Comparison of ENCODE assay signal across 14 mouse cellular contexts in the genomic region with DNA sequence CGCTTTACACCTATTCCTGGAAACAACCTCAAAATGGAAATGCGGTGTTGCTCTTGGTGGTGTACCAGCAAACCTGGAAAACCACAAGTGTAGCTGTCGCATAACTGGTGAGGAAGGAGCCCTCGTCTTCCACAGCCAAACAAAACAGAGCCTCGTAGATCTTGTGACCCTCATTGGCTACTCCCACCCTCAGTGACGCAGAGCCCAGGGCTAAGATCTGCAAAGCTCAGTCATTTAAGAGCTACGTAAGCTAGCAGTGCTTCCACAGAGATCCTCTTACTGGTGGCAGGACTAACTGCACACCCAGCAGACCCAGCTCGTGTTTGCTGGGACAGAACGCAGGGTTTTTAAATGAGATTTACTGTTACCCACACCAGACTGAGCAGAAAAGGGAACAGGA.
DNase-seq lines count a peak whose midpoint lies in the region; ATAC-seq lines count a peak whose summit lies in the region.
"Had no signal": no experiment of that assay in that cellular context is flagged by ENCODE, and none has a peak within 500 bp of the region (broad histone marks: within the 10 kb centered on the region; RNA-seq: fewer than 3 reads in every experiment).

No protein-coding gene starts in this region.

- H3K9me3 ChIP-seq in heart, embryonic 12.5 days (replicated peaks) = no peaks in the 10 kb centered on the region
- no peaks in the 10 kb centered on the region for H3K9me3 ChIP-seq in neural tube, embryonic 15.5 days (replicated peaks)
- H3K9me3 ChIP-seq: forebrain, embryonic 10.5 days; midbrain, embryonic 13.5 days; neural tube, embryonic 13.5 days had no signal

- no peak for ATAC-seq in heart, embryonic 12.5 days (ENCODE audit: insufficient number of reproducible peaks, low FRiP score)
- no peak for ATAC-seq in neural tube, embryonic 15.5 days (ENCODE audit: low FRiP score)
- ATAC-seq: midbrain, embryonic 13.5 days had no signal

- H3K4me3 ChIP-seq in heart, embryonic 12.5 days = no peak overlapping the region
- no peak overlapping the region for H3K4me3 ChIP-seq in neural tube, embryonic 15.5 days (replicated peaks)
- H3K4me3 ChIP-seq: forebrain, embryonic 10.5 days; gastrocnemius, adult 2 months; midbrain, embryonic 13.5 days; neural tube, embryonic 13.5 days had no signal

- H3K4me2 ChIP-seq in heart, embryonic 12.5 days = no peak overlapping the region
- H3K4me2 ChIP-seq in neural tube, embryonic 15.5 days = no peak overlapping the region
- H3K4me2 ChIP-seq: liver, embryonic 11.5 days; midbrain, embryonic 13.5 days; neural tube, embryonic 13.5 days had no signal

- no peaks in the 10 kb centered on the region for H3K27me3 ChIP-seq in heart, embryonic 12.5 days (replicated peaks)
- no peaks in the 10 kb centered on the region for H3K27me3 ChIP-seq in neural tube, embryonic 15.5 days (replicated peaks)
- H3K27me3 ChIP-seq: midbrain, embryonic 13.5 days; neural tube, embryonic 13.5 days had no signal

- no peak overlapping the region for H3K9ac ChIP-seq in heart, embryonic 12.5 days
- no peak overlapping the region for H3K9ac ChIP-seq in neural tube, embryonic 15.5 days (replicated peaks)
- H3K9ac ChIP-seq: midbrain, embryonic 13.5 days; neural tube, embryonic 13.5 days had no signal

- WGBS in heart, embryonic 12.5 days = 81% methylated on average over 9 of the region's 9 CpGs
- 88% methylated on average over 9 of the region's 9 CpGs for WGBS in neural tube, embryonic 15.5 days

- peak; percentile 95 for DNase-seq in heart, adult 11 months
- peak; percentile 52 for DNase-seq in CD4-positive helper T cell, adult 2 months (ENCODE audit: low read depth, low spot score)
- DNase-seq in fibroblast of lung, adult 2 months (ENCODE audit: low read depth) = peak; percentile 39
- peak; percentile 23 for DNase-seq in kidney, postnatal 14 days
- DNase-seq in spleen, postnatal 36 days (ENCODE audit: low spot score in 2 of 2) = no peak
- no peak for DNase-seq in cerebellum, adult 9-11 months
- DNase-seq: gastrocnemius, adult 2 months; lung, postnatal 10 days had no signal

- no peaks in the 10 kb centered on the region for H3K36me3 ChIP-seq in heart, embryonic 12.5 days
- peaks cover 14% of the 10 kb centered on the region for H3K36me3 ChIP-seq in neural tube, embryonic 15.5 days

- H3K4me1 ChIP-seq in heart, embryonic 12.5 days (replicated peaks) = no peaks in the 10 kb centered on the region
- H3K4me1 ChIP-seq in neural tube, embryonic 15.5 days = 0 out of 2 replicates have a peak, but pooled peaks cover under 1% of the 10 kb centered on the region
- H3K4me1 ChIP-seq: forebrain, embryonic 10.5 days; midbrain, embryonic 13.5 days; neural tube, embryonic 13.5 days had no signal

- no peak overlapping the region for H3K27ac ChIP-seq in heart, embryonic 12.5 days (ENCODE audit: poor library complexity, severe bottlenecking)
- H3K27ac ChIP-seq in neural tube, embryonic 15.5 days (replicated peaks) = no peak overlapping the region
- H3K27ac ChIP-seq: forebrain, embryonic 10.5 days; gastrocnemius, adult 2 months; midbrain, embryonic 13.5 days; neural tube, embryonic 13.5 days had no signal

Comparison
In these comparisons a context has a peak if more than half of its experiments do, and no peak if none do; other contexts are left out.
1. DNase-seq: peak in heart, adult 11 months (single experiment), CD4-positive helper T cell, adult 2 months (single experiment), fibroblast of lung, adult 2 months (single experiment) and kidney, postnatal 14 days (single experiment); none in spleen, postnatal 36 days (0 of 2) and cerebellum, adult 9-11 months (single experiment).